Mouse (Mus musculus) thymus, postnatal 36 days (tissue): Measurements from ENCODE around the gene Vdac1.

Experiments used
- DNase-seq, 2 experiments: peaks; one replicate each; pipeline ENCODE4 v3.0.0; 2022; ENCODE audit warnings: mixed read lengths in 2 of 2

Gene Vdac1

GRCm38 (mm10) chr11:52360471-52361277 lies at the start of gene Vdac1:
Gene Vdac1, plus strand, starts transcription at chr11:52360860.
- peak; percentile 88 to 90 for DNase-seq

- DNase-seq, result peak; percentile 92 to 96
Measured at GRCm38 (mm10) chr11:52314102-52314793, 46.4 kb upstream of the Vdac1 start.

GRCm38 (mm10) chr11:52318445-52318844 lies 42.2 kb upstream of the Vdac1 start:
- DNase-seq, result peak; percentile 78 to 86

GRCm38 (mm10) chr11:52319664-52320063 lies 41.0 kb upstream of the Vdac1 start:
- peak in 1 of 2 experiments; percentile 46 for DNase-seq

GRCm38 (mm10) chr11:52320529-52320928 lies 40.1 kb upstream of the Vdac1 start:
- no peak for DNase-seq

- DNase-seq, result peak in 1 of 2 experiments; percentile 27
Measured at GRCm38 (mm10) chr11:52321540-52321939, 39.1 kb upstream of the Vdac1 start.

- peak in 1 of 2 experiments; percentile 30 for DNase-seq
Measured at GRCm38 (mm10) chr11:52324442-52325367, 36.0 kb upstream of the Vdac1 start.

- peak in 1 of 2 experiments; percentile 31 for DNase-seq
Measured at GRCm38 (mm10) chr11:52327313-52327712, 33.3 kb upstream of the Vdac1 start.

- DNase-seq, result peak; percentile 53 to 54
Measured at GRCm38 (mm10) chr11:52332421-52333118, 28.1 kb upstream of the Vdac1 start.

- DNase-seq, result peak in 1 of 2 experiments; percentile 33
Measured at GRCm38 (mm10) chr11:52333616-52334015, 27.0 kb upstream of the Vdac1 start.

- peak; percentile 46 to 57 for DNase-seq
Measured at GRCm38 (mm10) chr11:52335263-52335662, 25.4 kb upstream of the Vdac1 start.

GRCm38 (mm10) chr11:52335924-52336323 lies 24.7 kb upstream of the Vdac1 start:
- peak; percentile 70 to 85 for DNase-seq

GRCm38 (mm10) chr11:52337651-52338295 lies 22.9 kb upstream of the Vdac1 start:
- peak; percentile 70 to 79 for DNase-seq

GRCm38 (mm10) chr11:52338351-52338750 lies 22.3 kb upstream of the Vdac1 start:
- DNase-seq, result no peak

GRCm38 (mm10) chr11:52339098-52339497 lies 21.6 kb upstream of the Vdac1 start:
- DNase-seq, result peak; percentile 52 to 58

GRCm38 (mm10) chr11:52339512-52339911 lies 21.1 kb upstream of the Vdac1 start:
- peak; percentile 86 to 95 for DNase-seq

- DNase-seq, result peak; percentile 56 to 60
Measured at GRCm38 (mm10) chr11:52340123-52340864, 20.4 kb upstream of the Vdac1 start.

- DNase-seq, result peak; percentile 75 to 85
Measured at GRCm38 (mm10) chr11:52341001-52341400, 19.7 kb upstream of the Vdac1 start.

- peak; percentile 65 to 73 for DNase-seq
Measured at GRCm38 (mm10) chr11:52341476-52341875, 19.2 kb upstream of the Vdac1 start.

GRCm38 (mm10) chr11:52342296-52342695 lies 18.4 kb upstream of the Vdac1 start:
- DNase-seq, result peak; percentile 36 to 58

- DNase-seq, result peak; percentile 88 to 91
Measured at GRCm38 (mm10) chr11:52343162-52343561, 17.5 kb upstream of the Vdac1 start.
